Mouse (Mus musculus): Measurements from ENCODE around the gene Ush1g.

Gene Ush1g

DNA sequence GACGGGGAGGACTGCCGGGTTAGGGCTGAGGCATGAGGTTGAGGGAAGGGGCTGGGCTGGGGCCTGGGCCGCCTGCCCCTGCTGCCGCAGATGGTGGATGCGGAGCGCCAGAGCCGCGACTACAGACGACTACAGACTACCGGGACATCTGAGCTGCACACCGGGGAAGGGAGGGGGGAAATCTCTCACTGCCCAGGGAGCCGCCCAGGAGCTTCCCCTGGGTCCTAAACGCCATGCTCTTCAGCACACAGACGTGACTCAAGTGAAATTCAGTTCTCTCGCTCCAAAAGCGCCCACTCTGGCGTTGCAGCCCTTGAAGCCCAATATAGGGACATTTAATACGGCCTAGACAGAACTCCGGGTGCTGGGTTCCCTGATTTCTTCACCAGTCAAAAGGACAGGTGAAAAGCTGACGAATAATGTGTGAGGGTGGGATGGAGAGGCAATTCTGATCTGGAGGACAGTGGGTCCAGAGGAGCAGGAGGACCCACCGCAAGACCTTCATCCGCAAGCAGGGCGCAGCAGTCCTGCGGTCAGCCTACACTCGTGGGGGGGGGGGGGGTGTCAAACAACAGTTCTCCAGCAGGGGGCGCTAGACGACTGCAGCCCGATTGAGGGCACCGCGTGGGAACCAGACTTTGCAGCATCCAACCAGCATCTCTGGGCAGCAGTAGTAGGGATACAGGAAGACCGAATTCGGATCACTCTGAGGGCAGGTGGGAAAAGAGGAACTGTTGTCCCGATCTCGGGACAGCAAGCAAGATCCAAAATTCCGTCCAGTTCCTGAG lies at the start of gene Ush1g:
TSS of gene Ush1g (minus strand) at position 136 of the 788 bp plus-strand sequence.
- peak; percentile 27 for DNase-seq

DNA sequence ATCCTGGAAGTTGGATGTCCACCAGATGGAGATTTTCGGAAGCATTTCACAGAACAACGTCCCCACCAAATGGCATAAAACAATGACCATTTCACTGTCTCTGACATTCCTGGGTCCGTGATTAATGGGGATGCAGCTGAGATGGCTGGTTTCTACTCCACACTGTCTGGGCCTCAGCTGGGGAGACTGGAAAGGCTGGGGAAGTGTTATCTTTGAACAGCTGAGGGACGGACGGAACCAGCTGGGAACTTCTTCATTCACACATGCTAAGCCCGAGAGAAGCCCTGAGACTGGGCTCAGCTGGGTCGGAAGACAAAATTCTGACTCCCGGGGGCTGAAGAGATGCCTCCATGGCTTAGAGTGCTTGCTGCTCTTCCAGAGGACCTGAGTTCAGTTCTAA lies 49.5 kb upstream of the Ush1g start:
- no peak for DNase-seq

DNA sequence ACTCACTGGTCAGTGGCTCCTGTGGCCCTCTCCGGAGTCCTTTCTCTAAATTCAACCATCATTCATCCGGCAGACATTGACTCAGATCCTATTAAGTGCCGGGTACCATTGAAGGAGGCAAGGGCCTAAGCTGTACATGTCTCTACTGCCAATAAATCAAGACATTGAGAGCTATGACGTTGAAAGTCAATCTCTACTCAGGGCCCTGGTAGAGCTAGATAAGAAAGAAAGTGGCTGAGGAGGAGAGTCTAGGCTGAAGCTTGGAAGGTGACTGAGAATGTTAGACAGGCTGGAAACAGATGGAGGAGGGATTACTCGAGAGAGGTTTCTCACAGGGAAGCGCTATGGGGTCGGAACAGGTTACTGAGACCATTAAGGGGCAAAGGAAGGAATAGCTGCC lies 48.5 kb upstream of the Ush1g start:
- no peak for DNase-seq

GRCm38 (mm10) chr11:115367395-115367944 lies 45.6 kb upstream of the Ush1g start, which contains the start of gene Hid1:
Hid1 (minus strand) TSS chr11:115367756.
- peak; percentile 85 for DNase-seq

DNA sequence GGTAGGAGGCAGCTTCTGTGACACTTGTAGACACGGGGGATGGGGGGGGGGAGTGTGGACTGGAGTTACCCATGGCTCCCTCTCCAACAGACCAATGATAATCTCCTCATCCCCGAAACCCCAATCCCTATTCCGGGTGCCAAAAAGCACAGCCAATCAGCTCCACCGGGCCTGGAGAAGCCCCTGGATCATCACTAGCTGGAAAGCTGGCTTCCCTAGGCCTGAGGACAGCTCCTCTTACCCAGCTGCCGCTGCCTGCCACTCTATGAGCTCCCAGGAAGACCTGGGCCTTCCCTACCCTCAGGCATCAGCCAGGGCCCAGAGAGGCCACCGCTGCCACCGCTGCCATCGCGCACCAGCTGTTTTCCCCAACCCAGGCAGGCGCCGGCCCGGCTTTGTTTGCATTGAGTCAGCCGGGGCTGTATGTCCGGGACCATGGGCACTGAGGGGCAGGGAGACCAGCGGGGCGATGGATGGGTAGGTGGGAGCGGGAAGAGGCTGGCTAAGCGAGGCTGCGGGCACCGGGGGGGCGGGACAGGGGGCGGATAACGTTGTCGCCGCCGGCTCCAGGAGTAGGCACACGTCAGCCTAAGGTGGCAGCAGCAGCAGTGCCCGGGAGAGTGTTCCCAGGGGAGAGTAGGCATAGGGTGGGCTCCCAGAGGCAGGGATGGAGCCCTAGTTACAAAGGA lies 45.0 kb upstream of the Ush1g start:
- DNase-seq, result no peak

- no peak for DNase-seq
Observed at GRCm38 (mm10) chr11:115366039-115366705, 44.3 kb upstream of the Ush1g start.

DNA sequence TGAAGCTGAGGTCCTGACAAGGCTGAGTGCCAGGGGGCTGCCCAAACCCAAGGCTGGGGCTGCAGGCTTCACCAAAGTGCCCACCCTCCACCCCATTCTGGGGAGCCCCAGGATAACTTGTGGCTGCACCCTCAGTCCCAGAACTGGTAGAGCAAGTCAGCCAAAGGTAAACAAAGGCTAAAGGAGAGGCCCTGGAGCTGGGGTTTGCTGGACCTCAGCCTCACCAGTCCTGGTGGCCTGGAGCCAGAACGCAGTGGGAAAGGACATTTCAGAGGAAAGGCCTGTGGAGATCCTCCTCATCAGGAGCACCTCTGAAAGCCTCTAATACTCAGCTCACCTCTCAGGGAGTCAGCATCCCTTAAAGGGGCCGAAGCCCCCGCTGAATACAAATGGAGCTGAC lies 42.3 kb upstream of the Ush1g start:
- no peak for DNase-seq

GRCm38 (mm10) chr11:115359726-115360125 lies 37.9 kb upstream of the Ush1g start:
- DNase-seq, result no peak

DNA sequence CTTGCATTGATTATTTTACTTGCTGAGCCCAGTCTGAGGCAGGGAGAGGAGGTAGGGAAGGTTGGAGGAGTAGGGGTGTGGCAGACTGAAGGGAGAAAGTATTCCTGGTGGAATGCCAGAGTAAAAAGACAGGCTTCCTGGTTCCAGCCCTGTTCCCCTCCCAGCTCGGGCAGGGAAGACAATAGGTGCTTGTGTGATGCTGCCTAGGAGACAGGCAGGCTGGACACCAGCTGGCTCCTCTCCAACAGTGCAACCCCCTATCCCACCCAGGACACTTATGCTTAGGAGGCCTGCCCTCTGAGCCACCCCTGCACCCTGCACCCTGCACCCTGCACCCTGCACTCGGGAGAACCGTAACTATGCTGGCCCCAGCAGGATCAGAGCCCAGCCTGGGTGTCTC lies 37.5 kb upstream of the Ush1g start:
- no peak for DNase-seq

- peak; percentile 79 for DNase-seq
Observed at GRCm38 (mm10) chr11:115358468-115358867, 36.6 kb upstream of the Ush1g start.

DNA sequence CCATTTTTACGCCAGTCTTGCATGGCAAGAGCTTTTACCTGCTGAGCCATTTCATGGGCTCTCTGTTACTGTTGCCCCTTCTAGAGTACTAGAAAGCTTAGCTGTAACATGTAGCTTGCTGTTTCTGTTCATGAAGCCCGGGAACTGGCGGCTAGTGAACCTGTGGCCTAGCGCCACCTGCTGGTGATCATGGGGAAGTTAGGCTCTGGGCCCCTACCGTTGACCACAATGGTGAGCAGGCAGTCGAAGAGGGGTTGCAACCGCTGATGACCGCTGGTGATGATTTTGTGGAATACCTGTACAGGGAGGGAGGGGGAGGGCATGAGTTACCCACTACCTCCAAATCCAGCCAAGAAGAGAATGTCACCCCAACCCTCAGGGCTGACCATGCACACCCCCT lies 32.3 kb upstream of the Ush1g start:
- DNase-seq, result peak; percentile 61

DNA sequence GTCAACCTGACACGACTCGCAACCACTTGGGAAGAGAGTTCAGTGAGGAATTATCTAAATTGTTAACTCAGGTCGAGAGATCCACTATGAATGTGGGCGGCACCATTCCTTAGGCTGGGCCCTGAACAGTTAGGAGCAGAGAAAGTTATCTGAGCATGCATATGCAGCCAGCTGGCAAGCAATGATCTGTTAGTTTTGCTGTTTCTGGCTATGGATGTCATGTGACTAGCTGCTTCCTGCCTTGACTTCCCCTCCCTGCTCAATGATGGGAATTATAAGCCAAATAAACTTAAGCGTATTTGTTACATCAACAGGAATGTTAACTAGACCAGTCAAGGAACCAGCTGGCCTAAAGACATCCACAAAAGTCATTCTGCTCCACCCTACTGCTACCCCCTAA lies 31.5 kb upstream of the Ush1g start:
- DNase-seq, result no peak

- DNase-seq, result no peak
Observed at GRCm38 (mm10) chr11:115349976-115350375, 28.1 kb upstream of the Ush1g start.

GRCm38 (mm10) chr11:115348681-115349248 lies 26.9 kb upstream of the Ush1g start:
- no peak for DNase-seq

- DNase-seq, result no peak
Observed at GRCm38 (mm10) chr11:115345515-115345914, 23.7 kb upstream of the Ush1g start.

GRCm38 (mm10) chr11:115344967-115345366 lies 23.1 kb upstream of the Ush1g start:
- DNase-seq, result no peak

DNA sequence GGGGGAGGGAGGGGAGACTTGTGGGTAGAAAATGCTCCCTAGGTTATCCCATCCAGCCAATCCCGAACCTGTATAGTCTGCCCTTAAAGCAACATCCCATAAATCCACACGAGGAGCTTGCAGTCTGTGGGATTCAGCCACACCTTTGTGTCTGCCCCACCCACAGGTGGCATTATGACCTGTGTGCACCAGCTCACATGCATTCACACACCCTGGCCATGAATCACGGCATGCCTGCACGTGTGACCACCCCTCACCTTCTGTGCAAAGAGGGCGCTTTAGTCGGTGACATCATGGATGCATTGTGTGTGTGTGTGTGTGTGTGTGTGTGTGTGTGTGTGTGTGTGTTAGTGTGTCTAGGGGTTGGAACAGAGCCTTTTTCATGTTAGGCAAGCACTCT lies 20.0 kb upstream of the Ush1g start:
- DNase-seq, result no peak

GRCm38 (mm10) chr11:115341246-115341645 lies 19.4 kb upstream of the Ush1g start:
- no peak for DNase-seq

GRCm38 (mm10) chr11:115337826-115338225 lies 16.0 kb upstream of the Ush1g start:
- peak; percentile 48 for DNase-seq

DNA sequence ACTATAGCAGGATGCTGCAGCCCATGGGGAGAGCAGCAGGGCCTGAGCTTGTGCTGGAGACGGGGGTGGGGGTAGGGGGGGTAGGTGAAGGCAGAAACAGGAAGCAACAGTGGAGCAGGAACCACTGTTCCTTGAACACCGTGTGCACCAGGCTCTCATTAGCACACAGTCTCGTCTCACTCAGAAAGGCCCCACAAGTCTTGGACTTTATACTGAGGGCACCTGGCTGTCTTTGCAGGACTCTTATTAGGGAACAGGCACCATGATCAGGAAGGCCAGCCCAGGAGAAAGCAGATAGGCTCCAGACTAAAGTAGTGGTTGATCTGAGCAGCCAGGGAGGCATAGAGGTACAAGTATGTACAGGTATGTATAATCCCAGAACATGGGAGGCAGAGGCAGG lies 15.5 kb upstream of the Ush1g start:
- peak; percentile 53 for DNase-seq

DNA sequence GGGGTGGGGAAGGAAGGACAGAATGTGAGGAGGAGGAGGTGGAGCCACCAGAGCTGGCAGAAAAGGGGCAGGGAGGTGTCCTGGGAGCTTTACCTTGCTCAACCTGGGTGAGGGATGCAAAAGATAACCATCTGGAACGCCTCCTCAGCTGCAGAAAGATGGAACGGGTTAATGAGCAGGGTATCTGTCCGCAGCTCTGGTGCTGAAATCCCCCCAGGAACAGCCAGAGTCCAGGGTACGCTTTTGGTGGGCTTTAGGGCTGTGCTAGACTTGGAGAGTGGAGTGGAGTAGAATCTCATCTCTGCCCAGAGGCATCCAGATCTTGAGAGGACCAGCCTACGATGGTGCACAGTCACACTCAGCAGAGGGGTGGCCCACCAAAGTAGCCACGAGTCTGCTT lies 14.3 kb upstream of the Ush1g start:
- no peak for DNase-seq

DNA sequence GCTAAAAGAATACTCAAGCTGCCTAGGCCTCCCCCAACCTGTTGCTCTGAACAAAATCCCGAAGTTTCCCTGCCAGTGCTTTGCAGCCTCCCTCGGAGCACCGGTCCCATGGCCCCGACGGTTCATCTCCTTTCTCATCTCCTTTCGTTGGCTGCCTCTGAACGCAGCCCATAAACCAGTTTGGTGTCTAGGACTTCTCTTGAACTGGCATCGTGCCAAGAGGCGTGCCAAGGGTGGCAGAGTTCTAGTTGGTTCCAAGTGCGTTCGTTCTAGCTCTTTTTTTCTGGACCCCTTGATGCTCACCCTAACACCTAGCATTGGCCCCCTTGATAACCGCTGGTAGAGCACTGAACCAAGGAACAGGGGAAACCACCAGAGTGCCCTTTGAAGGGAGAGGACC lies 13.4 kb upstream of the Ush1g start:
- peak; percentile 34 for DNase-seq

DNA sequence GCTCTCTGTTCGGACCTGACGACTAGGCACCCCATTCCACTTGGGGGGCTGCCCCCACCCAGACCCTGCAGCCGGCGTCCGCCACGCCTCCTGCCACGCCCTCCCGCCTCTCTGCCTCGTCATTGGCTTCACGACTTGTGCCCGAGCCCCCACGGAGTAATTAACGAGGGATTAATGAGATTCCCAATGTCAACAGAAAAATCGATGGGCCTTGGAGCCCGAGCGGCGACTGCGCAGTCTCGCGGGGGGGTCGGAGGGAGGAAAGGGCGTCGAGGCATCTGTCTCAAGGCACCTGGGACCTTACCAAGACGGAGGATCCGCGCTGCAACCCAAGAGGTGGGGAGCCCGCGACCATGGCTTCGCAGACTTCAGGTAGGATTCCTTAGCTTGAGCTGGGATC lies 12.7 kb upstream of the Ush1g start, which contains the start of gene Otop3:
TSS of gene Otop3 (plus strand) at position 201 of the 400 bp plus-strand sequence.
- no peak for DNase-seq

Measured in kidney, adult 9 months (tissue).